Mouse (Mus musculus): ENCODE results near the gene Gabpb2.
"Not testable (repeated sequence)": the region's sequence is repeated elsewhere in the genome, so short reads cannot be mapped to it uniquely, and the experiment has no call there.

Gene Gabpb2

DNA sequence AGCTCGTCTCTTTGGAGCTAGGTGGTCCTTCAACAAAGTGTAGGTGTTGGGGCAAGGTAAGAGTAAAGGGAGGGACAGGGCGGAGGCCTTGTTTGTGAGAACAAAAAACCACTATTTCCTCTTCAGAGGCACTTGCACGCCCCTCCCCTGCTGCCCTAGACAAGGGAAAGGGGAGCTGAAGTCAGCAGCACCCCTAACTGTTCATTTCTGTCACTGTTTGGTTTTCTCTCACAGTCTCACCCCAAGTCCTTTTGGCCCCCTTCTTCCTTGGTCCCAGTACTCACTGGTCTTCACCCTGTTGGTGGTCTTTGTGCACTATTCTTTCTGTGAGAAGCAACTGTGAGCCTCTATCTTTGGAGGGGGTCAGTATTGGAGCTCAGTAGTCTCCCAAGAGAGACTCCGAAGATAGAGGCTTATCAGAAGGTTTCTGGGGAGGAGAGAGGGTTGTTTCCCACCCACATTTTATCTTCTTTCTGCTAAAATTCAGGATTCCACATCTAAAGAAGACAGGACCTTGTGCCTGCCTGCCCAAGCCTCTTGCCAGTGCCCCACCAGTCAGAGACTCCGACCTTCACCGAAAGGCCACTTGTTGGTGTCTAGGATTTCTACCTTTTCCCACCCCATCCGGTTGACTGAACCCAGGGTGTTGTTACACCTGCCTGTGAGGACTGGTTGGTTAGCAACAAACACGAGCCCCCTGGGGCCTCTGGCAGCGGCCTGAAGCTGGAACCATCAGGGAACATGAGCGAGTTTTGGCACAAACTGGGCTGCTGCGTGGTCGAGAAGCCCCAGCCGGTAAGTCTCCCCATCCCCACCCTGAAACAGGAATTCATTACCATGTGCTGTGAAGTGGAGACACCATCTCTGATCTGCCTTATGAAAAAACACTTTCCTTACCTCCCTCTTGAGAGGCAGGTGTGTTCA is 13.8 kb upstream of the Gabpb2 start, which contains the start of gene Mllt11:
Gene Mllt11, minus strand, starts transcription at position 874 of the 924 bp plus-strand sequence.
- DNase-seq (ENCODE audit: low spot score), result no peak

DNA sequence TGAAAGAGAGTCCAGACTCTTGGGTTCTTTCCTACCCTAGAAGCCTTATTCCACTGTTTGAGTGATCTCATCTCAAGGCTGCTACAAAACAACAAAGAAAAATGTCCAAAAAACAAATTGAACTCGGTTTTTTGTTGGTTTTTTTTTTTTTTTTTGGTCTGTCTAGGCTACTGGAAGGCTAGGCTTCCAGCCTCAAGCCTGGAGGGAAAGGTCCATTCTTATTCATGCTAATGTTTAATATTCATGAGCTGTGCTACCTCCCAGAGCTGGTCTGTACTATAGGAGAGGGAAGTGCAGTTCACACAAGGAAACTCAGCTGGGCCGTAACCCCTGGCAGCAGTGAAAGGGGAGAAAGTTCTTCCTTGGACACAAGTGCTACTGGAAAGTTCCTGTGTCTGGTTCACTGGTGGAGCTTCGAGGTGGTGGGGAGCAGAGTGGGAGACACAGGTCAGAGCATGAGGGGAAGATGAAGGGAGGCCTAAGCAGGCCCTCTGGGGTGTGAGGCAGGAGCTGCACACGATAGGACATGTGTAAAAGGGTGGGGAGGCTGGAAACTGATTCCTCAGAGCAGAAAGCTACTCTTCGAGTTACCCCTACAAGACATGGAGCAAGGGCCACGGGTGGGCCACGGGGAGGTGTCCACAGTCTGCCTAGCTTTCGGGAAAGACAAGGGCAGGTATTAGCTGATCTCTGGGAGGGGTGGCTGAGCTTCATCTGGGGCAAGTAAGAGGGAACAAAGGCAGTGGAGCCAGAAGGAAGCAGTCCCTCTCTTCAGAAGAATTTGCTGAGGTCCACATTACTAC is 13.0 kb upstream of the Gabpb2 start:
- DNase-seq (ENCODE audit: low spot score), result no peak

DNA sequence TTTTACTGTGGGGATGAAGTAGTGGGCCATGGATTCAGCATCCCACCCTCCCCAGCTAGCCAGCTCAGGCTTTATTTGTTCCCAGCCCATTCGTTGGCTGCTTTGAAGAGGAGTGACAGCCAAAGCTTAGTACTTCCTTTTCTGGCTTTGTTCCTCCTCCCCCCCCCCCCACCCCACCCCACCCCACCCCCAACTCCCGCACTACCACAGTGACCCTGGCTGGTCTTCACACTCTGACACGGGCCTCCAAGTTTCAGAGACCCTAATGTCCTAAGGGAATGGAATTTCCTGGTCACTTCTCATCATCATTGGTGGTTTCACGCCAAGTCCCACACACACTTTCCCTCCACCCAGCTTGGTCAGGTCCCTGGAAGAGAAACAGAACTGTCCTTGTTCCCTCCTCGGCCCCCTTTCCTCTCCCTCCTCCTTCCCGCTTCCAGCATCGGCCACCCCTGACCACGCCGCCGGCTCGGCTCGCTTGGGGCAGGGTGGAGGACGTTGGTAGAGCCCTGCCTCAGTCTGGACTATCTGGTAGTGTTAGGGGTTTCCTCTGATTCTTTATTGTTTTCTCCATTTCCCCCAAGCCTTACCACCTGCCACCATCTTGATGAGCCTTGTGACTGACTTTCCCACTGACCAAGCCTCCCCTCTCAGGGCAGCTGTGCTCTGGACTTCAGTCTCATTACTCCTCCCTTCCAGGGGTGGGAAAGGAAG is 12.2 kb upstream of the Gabpb2 start:
- no peak for DNase-seq (ENCODE audit: low spot score)

DNA sequence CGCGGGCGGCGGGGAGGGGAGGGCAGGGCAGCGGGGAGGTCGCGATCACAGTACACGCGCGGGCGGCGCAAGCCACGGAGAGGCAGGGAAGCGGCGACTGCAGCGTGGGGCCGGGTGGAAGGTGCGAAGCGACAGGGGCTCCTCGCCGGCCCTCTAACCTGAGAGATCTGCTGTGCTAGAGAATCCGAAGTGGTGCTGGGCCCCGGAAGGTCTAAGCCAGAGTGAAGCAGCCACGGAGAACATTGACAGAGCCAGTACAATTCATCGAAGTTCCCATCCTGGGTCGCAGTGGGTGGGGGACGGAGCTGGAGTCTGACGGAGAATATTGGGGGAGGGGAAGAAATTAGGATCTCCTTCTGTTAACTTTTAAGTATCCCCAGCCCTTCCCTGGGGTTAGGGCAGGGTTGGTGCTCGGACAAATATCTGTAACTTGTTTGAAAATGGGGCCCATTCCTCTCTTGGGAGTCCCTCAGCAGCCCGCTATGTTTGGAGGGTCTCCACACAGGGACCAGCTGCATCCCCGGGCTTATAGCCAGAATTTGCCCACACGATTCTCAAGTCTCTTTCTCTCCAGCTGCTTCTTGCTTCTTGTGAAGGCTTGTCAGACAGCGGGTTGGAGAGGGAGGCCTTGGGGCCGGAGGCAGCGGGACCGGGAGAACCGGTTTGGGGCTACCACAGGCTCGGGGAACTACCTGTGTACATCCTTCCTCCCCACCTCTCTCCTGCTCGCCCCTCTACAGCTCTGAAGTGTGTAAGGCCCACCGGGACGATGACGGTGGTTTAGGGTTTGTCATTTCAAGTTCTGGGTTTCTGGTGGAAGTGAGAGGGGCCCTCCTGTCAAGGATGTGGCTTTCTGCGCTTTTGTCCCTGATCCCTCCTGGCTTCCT is 11.4 kb upstream of the Gabpb2 start:
- DNase-seq (ENCODE audit: low spot score), result no peak

DNA sequence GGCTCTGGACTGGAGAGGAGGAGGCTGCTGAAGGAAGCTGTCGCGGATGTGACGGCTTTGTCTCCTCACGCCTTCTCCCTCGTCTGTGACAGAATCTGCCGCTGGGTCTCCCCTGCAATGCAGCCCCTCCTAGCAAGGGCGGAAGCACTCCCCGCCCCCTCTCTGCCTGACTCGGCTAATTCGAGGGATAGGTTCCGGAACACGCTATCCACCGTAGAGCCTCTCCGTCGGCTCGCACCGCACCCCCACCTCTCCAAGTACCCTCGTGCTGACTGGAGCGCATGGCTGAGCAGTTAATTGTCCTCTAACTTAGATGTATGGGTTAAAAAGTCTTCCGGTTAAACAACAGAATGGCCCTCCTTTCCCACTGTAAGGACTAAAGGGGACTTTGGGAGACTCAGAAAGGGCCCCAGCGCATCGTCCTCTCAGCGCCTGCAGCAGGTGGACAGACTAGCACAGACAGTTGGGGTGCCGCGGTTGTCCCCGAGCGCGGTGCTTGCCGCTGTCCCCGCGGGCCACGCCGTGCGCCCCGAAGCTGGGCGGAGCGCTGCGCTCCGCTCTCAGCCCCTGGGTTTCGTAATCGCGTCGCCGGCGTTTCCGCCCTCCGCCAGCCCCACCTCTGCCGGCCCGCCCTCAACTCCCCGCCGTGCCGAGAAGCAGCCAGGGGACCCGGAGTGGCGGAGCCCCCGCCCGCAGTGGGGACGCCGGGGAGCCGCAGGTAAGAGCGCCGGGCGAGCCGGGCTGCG is 10.6 kb upstream of the Gabpb2 start, which contains the start of gene Cdc42se1:
Gene Cdc42se1, plus strand, starts transcription at position 585 of the 746 bp plus-strand sequence.
- DNase-seq (ENCODE audit: low spot score), result peak; percentile 66

DNA sequence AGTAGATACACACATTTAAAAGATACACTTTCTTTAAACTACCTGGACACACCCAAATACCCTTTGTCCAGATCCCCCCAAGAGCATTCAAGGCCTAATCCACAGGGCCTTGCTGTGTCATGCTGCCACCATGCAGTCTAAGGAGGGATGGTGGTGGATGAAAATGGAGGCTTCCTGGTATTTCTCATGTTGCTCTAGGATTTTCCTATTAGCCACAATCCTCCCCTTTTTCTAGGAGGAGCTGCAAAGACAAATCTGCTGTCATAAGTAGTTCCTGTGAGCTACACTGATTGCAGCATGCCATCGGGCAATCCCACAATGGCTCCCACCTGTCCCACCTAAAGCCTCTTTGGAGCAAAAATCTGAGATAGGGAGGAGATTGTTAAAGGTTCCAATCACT is 9.5 kb upstream of the Gabpb2 start:
- DNase-seq (ENCODE audit: low spot score), result no peak

DNA sequence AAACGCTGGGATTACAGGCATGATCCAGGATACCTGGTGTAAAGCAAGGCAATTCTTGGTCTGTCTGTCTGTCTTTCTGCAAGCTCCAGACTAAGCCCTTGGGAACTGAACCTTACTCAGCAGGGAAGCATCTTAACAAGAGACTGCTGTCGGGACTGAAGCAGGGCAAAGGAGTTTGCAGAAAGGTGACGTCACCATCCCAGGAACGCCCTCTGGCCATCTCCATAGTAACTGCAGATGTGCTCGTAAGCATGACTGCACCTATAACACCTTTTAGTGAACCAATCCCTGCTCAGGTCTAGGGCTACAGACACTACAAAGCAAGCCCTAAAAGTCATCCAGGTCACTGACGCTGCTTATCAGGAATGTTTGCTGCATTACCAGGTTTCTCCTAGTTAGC is 6.6 kb upstream of the Gabpb2 start:
- no peak for DNase-seq (ENCODE audit: low spot score)

DNA sequence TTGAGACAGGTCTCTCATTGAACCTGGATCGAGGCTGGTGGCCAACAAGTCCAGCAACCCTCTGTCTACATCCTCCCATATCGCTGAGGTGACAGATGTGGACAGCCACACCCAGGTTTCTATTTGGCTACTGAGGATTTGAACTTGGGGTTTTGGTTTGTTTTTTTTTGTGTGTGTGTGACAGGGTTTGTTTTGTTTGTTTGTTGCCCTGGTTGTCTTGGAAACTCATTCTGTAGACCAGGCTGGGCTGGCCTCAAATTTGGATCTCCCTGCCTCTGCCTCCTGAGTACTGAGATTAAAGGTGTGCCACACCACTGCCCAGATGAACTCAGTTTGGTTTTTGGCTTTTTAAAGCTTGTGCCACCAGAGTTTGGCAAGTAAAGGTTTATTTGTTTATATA is 5.3 kb upstream of the Gabpb2 start:
- DNase-seq (ENCODE audit: low spot score), result no peak

DNA sequence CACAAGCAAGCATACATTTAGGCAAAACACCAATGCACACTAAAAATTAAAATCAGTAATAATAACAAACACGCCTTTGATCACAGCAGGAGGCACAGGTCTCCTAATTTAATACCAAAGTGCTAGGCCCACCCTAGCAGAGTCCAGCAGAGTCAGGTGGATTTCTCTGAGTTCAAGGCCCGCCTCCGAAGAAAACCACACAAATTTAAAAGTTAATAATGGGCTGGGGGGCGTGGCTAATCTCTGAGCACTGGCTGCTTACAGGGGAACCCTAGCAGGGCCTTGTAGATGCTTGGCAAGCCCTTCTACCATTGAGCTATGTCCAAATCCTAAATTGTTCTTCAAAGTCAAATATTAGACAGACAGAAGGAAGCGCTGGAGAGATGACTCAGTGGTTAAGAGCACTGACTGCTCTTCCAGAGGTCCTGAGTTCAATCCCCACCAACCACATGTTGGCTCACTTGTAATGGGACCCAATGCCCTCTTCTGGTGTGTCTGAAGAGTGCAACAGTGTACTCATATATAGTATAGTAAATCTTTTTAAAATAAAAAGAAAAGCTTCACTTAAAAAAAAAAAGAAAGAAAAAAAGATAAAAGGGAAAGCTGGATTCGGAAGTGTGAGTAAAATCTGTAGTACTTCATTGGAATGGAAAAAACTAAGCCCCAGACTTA is 886 bp upstream of the Gabpb2 start:
- DNase-seq (ENCODE audit: low spot score), result no peak

DNA sequence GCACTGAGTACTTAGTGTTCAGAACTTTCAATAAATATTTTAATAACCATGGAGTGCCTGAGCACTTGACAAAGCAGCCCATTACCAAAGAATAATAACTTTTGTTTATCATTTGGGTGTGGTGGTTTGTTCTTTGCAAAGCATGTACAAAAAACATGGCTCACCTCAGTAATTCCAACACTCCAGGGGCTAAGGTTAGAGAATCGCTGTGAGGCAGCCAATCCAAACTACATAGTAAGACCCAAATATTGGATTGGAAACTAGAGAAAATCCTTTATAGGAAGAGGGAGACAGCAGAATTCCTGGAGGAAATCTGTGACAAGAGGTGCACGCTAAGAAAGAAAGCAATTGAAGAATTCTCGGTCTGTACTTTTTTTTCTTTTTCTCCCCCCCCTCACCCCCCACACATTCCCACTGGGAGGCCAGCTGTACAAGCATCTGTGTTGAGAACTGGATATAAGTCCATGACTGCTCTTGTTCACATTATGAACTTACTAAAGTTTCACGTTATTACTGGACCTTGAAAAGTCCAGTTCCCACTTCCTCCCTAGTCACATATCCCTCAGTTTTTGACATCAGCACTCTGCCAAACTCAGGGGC is 961 bp downstream of the Gabpb2 start:
- DNase-seq (ENCODE audit: low spot score), result no peak

DNA sequence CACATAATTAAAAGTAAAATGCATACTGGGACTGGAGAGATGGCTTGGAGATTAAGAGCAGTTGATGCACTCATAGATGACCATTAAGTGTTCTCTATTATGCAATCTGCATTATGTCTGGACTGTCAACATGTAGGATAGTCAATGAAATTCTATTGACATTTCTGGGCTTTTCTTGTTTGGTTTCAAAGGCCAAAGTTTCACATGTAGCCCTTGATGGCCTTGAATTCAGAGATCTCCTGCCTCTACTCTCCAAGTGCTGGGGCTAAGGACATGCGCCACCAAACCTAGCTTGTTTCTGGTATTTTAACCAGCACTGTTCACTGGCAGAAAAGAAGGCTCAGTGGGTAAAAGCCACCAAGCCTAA is 4.1 kb downstream of the Gabpb2 start:
- no peak for DNase-seq (ENCODE audit: low spot score)

DNA sequence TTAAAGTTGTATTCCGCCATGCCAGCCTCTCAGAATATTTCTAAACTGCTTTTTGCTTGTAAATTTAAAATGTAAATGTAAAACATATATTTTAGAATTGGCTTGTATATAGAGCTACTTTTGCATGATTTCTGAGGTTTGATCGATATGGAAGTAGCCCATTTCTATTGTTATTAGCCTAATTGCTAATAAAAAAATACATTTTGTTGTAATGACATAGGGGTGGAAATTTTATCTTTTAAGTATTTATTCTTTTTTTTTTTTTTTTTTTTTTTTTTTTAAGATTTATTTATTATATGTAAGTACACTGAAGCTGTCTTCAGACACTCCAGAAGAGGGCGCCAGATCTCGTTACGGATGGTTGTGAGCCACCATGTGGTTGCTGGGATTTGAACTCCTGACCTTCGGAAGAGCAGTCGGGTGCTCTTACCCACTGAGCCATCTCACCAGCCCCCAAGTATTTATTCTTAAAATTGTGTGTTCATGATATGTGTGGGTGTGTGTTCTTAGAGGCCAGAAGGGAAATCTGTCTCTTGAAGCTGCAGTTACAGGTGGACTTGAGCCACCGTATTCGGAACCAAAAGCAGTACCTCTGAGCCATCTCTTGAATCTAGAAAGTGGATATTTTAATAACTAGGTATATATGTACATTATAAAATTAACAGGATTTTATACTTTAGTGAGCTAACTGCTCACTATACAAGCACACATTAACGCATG is 4.7 kb downstream of the Gabpb2 start:
- not testable (repeated sequence) for DNase-seq (ENCODE audit: low spot score)

DNA sequence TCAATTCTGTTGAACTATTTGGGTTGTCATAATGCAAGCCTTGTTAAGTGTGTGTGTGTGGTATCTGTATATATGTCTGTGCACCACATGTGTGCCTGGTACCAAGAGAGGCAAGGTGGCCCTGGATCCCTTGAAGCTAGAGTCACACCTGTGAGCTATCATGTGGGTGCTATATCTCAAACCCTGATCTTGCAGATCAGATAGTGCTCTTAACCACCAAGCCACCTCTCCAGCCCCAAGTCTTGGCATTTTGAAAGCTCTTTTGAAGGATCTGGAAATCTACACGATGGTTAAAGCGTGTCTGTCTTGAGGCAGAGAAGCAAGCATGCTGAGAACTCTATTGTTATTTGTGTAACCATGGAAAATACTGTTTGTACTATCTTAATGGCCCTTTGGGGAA is 7.1 kb downstream of the Gabpb2 start:
- no peak for DNase-seq (ENCODE audit: low spot score)

DNA sequence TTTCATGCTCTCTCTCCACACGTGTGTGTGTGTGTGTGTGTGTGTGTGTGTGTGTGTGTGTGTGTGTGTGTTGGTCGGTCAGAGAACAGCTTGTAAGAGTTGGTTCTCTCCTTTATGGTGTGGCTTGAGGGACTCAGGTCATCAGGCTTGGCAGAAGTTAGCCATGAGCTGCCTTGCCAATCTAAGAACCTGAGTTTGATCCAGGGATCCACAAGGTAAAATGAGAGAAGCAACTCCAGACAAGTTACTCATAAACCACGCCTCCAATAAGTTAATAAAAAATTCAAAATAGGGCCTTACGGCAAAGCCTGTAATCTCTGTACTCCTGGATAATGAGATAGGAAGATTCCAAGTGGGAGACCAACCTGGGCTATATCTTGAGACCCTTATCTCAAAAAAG is 9.4 kb downstream of the Gabpb2 start:
- no peak for DNase-seq (ENCODE audit: low spot score)

DNA sequence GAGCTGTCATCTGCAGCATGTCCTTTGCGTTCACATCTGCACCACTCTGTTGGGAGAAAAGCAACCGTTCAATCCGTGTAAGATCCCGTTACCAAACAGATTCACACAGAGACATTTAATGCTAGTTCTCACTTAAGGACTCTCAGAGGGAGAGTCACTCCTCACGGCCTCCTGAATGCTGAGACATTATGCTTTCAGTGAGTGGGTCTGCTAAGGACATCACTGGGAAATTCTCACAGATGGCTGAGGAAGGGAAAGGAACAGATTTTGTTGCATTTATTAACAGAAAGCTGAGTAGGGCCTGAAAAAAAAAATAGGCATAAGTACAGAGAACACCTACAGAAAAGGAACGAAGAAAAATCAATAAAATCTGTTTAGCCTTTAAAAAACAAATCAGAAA is 13.8 kb downstream of the Gabpb2 start:
- DNase-seq (ENCODE audit: low spot score), result no peak

DNA sequence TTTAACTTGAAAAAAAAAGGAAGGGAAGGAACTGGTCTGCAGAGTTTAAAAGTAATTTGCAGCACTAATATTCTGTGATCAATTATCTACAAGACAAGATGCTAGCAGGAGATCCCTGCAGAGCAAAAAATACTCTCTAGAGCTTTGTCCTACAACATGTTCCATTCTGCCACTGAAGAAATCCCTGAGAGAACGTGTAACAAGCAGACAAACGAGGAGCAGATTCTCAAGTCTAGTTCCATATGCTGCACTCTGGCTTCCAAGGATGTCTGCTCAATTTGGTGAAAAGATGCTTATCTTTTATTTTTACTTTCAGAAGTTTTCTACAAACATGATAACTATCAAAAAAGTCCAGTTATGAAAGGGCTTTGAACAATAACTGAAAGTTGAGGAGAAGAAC is 17.2 kb downstream of the Gabpb2 start:
- DNase-seq (ENCODE audit: low spot score), result no peak

DNA sequence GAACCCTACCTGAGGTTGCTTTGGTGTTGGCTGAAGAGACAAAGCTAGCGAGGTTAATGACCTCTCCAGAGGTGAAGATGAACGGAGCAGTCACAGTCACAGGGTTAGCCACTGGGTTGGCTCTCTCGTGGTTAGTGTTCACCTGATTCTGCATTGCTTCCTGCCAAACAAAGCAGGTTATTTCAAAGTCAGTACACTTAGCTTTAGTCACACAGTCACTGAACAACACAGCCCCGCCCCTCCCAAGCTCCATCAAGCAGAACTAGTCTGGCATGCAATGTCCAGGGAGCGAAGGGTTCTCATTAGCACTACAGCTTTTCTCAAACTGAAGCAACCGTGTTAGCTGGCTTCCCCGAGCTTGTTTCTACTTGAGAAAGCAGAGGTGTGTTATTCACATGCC is 17.6 kb downstream of the Gabpb2 start:
- no peak for DNase-seq (ENCODE audit: low spot score)

DNA sequence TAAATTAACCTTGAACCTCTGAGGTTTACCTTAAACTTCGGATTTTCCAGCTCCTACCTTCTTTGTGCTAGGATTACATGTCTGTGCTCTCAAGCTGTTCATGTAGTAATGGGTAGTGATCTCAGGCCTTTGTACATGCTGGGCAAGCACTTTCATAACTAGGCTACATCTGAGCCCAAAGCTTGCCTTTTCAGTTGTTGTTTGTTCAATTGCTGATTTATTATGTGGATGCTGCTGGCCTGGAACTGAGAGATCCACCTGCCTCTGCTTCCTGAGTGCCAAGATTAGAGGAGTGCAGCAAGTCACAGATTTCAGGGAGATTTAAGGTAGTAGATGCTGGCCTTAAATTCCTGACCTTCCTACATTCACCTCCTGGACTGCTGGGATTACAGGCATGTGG is 18.6 kb downstream of the Gabpb2 start:
- no peak for DNase-seq (ENCODE audit: low spot score)

DNA sequence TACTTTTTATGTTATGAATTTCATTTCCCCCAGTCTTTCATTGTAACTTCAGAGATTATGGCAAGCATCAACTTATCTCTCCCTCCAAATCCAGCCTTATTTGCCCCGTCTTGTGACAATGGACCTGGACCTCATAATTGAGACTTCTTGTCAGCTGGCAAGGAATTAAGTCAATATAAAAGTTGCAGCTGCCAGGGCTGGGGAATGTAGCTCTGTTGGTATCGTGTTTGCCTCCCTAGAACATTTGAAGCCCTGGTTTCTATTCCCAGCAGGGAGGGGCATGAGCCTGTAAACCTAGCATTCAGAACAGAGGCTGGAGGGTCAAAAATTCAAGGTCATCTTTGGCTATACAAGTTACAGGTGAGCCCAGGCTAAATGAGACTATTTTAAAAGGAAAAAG is 21.9 kb downstream of the Gabpb2 start:
- no peak for DNase-seq (ENCODE audit: low spot score)

Measured in ovary, postnatal 10 days (tissue).